Mouse (Mus musculus): ENCODE measurements around the gene Mrpl2.
A peak's percentile ranks its signal among the peaks of the same experiment; 100 is the strongest.

The Mrpl2 gene

DNA sequence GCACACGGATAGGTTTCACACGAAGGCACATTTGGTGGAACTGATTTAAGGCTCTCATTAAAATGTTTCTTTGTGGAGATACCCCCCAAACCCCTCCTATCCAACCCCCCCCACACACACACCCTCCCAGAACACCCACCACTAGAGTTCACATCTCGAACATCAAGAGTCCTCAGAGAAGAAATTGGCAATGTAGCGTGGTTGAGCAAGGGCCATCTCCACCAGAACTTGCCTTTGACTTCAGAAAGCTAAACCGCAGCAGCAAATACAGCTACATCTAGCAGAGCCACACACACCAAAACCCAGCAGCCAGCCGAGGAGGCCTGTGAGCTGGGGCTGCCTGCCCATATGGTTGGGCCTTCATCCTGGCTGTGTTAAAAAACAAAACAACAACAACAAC lies 18.6 kb upstream of the Mrpl2 start:
- no peak for DNase-seq (ENCODE audit: low spot score in 2 of 2)

DNA sequence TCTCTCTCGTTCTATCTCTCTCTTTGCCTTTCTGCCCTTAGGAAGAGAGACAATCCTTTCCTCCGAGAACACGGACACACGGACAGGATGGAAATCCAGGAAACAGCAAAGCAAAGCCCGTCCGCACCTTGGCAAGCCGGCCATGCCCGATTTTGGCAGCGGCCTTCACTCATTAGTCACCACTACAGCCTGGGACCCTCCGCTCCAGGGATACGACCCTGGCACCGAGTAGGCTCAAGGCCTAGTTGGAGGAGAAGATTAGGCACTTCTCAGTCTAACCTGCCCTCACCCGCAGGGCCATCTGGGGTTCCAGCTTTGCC lies 17.6 kb upstream of the Mrpl2 start:
- DNase-seq (ENCODE audit: low spot score in 2 of 2) = no peak

DNA sequence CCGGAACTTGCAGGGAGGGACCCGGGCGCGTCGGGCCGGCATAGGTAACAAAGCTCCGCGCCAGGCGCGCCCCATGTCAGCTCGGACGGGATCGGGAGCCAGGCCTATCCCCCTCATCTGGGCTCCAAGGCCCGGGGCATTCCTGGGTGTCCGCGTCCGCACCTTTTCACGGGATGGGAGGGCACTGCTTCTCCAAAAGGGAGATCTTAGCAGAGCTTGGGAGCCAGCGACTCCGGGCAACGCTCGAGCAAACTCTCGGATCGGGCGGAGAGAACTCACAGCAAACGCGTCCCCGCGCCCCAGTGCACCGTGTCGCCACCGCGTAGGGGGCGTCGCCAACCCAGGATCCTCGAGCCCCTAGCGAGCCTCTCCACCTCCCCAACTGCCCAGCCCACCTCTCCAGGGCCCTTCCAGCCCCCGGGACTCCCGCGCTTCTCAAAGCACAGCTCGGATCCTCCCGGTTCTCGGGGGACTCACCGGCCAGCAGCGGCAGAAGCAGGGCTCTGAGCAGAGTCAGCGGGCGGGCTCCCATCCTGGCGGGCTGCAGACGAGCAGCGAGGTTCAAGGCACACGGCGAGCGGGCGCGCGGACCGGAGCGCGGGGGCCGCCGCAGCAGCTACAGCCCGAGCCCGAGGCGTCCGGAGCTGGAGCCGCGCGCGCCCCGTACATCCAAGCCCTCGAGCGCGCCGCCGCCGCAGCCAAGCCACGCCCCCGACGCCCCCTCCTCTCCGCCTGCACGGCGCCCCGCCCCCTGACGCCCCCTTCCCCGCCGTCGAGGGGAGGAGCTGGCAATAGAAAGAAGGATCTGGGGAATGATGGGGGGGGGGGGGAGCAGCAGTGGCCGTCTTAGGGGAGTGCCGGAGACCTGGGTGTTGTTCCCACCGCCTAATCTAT lies 17.0 kb upstream of the Mrpl2 start, which contains the start of gene Ptk7:
Ptk7 (minus strand) TSS at position 714 of the 894 bp plus-strand sequence.
- no peak for DNase-seq (ENCODE audit: low spot score in 2 of 2)

DNA sequence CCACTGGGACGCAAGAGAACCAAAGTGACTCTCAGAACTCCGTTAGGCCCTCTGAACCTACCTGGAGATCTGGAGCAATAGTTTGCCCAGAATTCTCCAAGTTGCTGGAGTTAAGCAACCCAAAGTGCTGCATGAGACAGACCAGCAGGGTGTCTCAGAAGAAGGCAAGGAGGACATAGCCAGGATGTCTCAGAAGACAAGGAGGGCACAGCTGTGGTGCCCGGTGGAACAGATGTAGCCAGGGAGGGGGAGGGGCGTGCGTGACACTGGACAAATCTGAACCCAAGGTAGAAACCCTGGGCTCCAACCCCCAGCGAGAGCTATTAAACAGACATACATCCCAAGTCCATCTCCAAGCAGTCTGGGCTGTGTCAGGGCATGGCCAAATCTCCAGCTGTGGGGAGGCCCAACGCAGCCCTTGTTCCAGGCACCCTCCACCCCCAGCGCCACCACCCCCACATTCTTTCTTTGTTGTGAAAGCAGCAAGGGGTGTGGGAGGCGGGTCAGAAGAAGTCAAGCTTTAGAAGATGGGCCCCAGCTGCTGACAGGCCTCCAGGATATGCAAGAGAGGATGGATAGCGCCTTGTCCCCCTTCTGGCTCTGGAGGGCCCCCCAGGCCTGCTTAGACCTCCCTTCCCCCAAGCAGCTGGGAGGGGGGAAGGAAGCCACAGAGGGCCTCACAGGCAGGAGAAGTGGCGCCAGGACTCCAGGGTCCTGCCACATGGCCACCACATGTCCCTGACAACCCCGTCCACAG lies 16.2 kb upstream of the Mrpl2 start:
- DNase-seq (ENCODE audit: low spot score in 2 of 2) = no peak

DNA sequence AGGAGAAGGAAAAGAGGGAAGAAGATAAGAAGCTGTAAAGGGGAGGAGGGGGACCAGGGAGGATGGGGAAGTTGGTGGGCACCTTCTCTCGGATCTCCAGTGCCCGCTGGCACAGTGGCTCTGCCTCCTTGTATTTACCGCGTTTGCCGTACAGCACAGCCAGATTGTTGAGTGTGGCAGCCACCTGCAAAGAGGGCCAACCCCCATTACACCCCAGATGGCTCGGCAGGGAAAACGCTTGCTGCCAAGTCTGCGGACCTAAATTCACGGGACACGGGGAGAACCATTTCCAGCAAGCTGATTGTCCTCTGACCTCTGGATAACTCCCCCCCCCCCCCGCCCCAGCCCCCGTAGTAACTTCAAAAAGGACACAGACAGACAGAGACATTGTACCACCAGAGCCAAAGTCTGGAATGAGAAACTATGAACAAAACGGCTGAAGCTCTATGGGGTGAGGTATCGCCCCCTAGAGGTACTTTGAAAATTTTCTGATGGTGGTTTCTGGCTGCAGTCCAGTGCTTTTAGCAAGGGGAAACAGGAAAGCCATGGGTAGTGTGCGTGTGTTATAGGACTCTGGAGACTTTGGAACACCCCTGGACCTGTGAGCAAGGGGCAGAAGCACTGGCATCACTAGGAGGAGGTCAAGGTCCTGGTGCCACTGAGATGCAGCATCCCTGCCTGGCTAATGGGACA lies 9.1 kb upstream of the Mrpl2 start:
- no peak for DNase-seq (ENCODE audit: low spot score in 2 of 2)

DNA sequence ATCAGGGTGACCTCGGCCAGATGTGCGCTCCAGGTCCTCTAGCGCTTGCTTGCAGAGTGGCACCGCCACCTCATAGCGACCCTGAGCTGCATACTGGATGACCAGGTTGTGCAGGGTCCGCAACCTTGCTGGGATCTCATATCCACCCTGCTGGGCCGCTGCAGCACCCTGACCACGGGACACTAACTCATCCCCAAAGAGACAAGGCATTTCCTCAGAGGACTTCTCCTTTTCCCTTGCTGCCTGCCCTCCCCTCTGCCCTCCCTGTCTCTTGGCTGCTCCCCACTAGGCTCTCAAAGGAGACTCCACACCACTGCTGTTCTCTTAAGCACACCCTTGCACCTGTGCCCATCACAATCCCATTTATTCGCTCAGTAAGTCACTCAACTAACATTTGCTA lies 6.1 kb upstream of the Mrpl2 start:
- DNase-seq (ENCODE audit: low spot score in 2 of 2) = no peak

DNA sequence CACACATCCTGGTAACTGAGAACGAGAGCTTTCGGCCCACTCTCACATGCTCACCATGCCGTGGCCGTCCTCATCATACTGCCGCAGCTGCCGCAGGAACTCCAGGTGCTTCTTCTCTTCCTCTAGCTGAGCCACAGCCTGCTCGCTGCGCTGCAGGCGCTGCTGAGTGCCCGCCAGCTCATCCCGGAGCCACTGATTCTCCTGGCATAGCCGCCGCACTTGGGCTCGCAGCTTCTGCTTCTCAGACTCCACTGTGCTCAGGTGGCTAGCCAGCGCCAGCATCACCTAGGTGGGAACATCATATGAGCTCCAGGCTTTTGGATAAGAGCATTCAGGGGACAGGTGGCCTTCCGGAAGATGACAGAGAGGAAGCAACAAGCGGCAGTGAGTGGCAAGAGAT lies 4.0 kb upstream of the Mrpl2 start:
- DNase-seq (ENCODE audit: low spot score in 2 of 2) = no peak

DNA sequence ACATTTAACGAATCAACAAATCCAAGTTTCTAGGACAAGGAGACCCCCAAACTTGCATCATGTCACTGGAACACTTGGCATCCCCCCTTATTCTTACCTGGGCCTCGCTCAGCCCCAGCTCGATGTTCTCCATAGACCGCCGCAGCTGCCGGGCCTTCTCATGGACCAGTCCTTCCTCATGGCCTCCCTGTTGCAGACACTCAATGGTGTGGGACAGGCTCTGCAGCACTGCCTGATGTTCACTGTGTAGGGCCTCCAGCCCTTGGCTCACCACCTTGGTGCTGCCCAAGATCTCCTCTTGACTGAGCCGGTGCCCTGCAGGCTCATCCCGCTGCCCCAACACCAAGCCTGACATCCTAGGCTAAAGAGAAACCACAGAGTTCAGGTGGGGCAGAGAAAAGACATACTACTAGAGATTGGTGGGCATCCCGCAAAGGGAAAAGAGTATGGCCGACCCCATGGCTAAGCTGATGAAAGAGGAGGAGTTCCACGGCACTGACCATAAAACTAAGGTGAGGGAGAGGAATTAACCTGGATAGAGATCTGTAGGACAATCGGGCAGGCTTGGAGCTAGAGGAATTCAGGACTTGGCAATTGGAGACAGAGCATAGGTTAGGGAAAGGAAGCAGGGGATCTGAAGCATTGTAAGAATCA lies 1.8 kb upstream of the Mrpl2 start:
- DNase-seq (ENCODE audit: low spot score in 2 of 2) = no peak

DNA sequence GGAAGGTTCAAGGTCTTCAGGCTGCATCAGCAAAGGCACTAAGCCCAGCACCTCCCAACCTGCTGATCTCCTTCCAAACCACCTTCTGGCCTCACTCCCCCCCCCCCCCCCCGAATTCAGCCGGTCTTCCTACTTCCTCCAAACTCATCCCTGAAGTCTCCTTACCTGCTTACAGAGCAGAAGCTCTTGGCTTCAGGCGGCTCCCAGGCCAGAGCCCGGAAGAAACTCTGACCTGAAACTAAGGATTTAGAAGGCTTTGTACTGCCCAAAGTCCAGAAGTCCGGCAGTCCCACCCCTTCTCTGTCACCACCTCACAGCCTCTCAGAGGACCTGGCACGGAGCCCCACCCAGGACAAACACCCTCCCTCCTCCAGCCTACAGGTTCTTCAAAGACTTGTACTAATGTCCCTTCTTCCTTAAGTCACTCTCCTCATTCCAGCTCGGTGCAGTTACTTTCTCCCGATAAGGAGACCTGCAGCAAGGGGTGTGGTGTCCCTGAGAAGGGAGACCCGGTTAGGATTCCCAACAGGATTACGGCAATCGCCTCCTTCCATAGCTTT lies 1.0 kb upstream of the Mrpl2 start:
- DNase-seq (ENCODE audit: low spot score in 2 of 2) = no peak

DNA sequence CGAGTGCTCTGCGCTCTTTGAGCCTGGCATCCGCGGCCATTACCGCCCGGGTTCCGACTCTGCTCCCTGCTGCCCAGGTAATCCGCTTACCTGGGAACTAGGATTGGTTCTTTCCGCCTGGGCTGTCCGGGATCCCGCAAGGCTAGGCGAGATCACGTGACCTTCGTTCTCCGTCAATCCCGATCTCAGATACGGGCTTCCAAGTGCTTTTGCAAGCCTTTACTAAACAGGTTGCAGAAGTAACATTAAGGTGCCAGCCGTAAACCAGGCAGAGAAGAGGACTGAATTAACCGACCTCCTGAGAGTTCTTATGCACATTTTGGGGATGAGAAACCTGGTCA lies 263 bp downstream of the Mrpl2 start:
- DNase-seq (ENCODE audit: low spot score in 2 of 2) = no peak

DNA sequence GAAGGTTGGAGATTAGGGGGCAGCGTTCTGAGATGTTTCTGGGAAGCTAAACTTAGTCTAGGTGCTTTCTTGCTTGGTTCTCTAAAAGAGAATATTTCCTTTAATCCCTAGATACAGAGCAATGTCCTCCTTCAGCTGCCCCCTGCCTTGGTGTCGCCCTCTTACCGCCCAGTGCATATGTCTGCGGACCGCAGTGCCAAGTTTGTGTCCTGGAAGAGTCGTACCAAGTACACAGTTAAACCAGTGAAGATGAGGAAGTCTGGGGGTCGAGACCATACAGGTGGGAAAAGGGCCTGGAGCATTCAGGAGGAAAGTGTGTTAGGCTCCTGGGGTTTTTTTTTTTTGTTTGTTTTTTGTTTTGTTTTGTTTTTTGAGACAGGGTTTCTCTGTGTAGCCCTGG lies 1.2 kb downstream of the Mrpl2 start:
- no peak for DNase-seq (ENCODE audit: low spot score in 2 of 2)

DNA sequence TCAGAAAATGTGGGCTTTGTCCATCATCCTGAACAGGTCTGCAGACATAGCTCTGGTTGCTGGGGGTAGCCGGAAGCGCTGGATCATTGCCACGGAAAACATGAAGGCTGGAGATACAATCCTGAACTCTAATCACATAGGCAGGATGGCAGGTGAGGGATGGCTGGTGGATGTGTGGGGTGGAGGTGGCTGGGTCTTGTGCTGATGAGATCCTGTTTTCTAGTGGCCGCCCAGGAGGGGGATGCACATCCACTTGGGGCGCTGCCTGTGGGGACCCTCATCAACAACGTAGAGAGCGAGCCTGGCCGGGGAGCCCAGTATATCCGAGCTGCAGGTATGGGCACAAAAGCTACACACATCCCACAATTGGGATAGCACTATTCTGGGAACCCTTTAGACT lies 2.4 kb downstream of the Mrpl2 start:
- DNase-seq (ENCODE audit: low spot score in 2 of 2) = no peak

DNA sequence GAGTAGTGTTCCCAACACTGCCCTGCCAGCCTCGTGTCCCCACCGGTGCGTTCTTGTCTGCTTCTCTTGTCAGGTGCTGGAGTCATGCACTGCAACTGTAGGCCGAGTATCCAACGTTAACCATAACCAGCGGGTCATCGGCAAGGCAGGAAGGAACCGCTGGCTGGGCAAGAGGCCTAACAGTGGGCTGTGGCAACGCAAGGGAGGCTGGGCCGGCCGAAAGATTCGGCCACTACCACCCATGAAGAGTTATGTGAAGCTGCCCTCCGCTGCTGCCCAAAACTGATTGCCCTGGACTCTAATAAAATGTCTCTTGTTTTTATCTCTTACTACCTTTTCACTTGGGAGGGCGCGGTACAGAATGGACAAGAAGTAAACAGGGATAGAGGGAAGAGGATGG lies 3.8 kb downstream of the Mrpl2 start:
- no peak for DNase-seq (ENCODE audit: low spot score in 2 of 2)

DNA sequence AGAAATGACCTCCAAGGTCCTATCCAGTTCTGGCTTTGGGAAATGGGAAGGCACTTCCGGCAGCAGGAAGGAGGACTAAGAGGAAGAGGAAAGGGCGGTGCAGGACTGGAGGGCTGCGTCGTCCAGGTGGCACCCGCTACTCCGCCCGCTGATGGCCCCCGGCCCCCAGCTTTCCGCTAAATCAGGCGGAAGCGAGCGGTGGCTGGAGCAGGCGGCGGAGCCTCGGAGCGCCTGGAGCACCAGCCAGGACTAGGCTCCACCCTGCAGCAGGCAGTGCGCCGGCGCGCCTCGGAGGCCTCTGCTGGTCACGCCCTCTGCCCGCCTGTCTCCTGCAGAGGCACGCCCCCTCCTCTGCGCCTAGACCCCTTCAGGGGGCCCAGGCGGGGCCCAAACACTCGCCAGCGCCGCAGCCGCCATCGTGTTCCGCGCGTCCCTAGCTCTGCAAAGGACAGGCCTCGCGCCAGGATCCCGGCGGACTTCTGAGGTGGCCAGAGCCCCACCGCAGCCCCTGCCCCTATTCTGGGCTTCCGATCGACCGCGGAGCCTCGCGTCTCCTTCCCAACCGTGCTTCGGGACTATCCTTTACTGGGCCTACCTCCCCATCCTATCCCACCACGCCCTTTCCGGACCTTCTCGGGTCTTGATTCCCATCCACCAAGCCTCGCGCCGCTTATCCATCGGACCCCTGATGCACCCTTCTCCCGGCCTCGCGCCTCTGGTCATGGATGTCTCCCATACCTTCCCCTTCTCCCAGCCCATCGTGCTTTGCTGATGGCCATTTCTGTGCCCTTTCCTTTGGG lies 4.4 kb downstream of the Mrpl2 start, which contains the start of gene Cul7:
Cul7 (plus strand) TSS at position 106 of the 800 bp plus-strand sequence.
- DNase-seq (ENCODE audit: low spot score in 2 of 2) = peak; percentile 58 to 65

DNA sequence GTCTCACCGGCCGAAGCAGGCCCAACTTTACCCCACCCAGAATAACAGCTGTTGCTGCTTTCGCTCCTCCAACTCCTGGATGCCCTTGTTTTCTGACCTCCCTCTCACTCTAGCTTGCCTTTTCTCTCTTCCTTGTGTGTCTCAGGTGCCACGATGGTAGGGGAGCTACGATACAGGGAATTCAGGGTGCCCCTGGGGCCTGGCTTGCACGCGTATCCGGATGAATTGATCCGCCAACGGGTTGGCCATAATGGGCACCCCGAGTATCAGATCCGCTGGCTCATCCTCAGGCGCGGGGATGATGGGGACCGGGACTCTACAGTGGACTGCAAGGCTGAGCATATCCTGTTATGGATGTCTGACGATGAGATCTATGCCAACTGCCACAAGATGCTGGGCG lies 5.3 kb downstream of the Mrpl2 start:
- no peak for DNase-seq (ENCODE audit: low spot score in 2 of 2)

DNA sequence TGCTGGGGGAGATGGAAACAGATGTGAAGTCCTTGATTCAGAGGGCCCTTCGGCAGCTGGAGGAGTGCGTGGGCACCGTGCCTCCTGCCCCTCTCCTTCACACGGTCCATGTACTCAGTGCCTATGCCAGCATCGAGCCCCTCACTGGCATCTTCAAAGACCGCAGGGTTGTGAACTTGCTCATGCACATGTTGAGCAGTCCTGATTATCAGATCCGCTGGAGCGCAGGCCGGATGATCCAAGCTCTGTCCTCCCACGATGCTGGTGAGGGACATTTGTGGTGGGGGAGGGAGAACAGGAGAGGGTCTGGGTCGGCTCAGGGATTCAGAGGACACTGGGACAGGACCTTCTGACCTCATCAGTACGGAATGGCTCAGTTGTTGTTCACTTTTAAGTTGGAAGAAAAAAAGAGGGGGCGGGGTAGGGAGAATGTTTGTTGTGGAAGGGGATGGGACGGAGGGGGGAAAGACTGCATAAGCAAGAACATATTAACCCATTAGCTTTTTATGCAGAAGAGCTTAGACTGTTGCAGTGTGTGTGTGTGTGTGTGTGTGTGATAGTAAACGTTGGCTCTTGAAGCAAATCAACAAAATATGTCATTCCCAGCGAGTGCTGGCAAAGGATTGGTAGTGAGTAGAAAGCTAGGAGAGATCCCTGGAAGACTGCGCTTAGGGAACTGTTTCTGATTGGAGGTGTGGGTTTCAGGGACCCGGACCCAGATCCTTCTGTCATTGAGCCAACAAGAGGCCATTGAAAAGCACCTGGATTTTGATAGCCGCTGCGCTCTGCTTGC lies 5.9 kb downstream of the Mrpl2 start:
- DNase-seq (ENCODE audit: low spot score in 2 of 2) = no peak

DNA sequence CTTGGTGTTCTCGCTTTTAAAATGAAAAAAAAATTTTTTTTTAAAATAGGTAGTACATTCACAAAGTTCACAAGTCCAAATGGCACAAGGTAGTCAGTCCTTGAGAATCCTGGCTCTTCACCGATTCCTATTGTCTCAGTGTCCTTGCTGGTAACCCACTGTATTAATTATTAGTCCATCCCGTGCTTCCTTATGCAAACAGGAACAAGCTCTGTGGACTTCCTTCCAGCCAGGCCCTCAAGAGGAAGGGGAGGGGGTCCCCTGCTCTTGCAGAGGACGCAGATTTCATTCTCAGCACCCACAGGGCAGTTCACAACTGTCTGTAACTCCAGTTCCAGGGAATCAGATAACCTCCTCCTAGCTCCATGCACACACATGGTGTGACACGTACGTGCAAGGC lies 10.0 kb downstream of the Mrpl2 start:
- no peak for DNase-seq (ENCODE audit: low spot score in 2 of 2)

DNA sequence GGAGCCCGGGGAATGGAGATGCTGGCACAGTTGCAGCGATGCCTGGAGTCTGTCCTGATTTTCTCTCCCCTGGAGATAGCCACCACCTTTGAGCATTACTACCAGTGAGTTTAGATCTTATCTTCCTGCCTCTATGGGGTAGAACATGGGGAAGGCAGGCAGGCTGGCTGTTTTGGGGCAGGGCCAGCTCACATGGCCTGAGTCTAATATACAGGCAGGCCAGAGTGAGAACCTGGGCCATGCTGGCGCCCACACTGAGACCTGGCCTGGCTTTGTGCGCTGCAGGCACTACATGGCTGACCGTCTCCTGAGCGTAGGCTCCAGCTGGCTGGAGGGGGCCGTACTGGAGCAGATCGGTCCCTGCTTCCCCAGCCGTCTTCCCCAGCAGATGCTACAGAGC lies 15.3 kb downstream of the Mrpl2 start:
- DNase-seq (ENCODE audit: low spot score in 2 of 2) = no peak

DNA sequence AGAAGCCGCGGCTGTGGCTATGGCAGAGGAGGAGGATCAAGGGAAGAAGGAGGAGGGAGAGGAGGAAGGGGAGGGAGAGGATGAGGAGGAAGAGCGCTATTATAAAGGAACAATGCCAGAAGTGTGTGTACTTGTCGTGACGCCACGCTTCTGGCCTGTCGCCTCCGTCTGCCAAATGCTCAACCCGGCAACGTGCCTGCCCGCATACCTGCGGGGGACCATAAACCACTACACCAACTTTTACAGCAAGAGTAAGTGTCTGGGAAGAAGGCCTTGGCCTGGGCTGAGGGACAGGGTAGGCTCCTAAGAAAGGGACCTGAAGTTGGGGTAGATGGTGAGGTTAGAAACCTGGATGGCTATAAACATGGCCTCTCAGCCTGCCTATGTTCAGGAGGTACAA lies 16.0 kb downstream of the Mrpl2 start:
- DNase-seq (ENCODE audit: low spot score in 2 of 2) = no peak

DNA sequence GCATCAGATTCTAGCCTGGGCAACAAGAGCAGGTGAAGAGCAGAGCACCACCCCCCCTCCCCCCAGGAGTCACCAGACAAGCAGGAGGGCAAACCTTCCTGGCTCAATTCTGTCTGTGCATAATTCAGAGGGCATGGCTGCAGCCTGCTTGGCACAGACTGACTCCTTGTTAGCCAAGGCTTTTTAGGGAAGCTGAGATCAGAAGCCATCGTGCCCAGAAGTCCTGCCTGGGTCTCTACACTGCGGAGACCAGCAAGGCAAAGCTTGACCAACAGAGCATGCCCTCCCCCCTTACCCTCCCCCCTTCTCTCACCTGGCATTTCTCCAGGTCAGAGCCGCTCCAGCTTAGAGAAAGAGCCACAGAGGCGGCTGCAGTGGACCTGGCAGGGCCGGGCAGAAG lies 16.7 kb downstream of the Mrpl2 start:
- DNase-seq (ENCODE audit: low spot score in 2 of 2) = no peak
